In the genomic region with DNA sequence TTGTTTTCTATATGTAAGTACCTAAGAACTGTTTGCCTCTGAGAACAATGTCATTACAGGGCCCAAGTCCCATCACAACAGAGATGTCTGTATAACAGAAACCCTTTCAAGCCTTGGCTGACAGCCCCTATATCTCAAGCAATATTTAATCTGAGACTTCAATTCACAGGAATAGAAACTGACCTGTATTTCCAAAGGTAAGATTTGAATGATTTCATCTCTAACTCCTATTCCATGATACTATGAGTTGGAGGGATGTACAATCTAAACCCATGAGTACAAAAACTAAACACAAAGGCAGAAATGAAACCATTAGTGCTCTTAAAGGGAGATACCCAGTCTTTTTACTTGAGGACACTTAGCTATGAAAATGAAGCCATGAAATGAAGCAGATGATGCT, we compare ENCODE assay signal across 26 mouse cellular contexts.
A peak's percentile ranks its signal among the peaks of the same experiment; 100 is the strongest.
DNase-seq lines count a peak whose midpoint lies in the region; ATAC-seq and TF ChIP-seq lines count a peak whose summit lies in the region.
"Had no signal": no experiment of that assay in that cellular context is flagged by ENCODE, and none has a peak within 500 bp of the region (broad histone marks: within the 10 kb centered on the region; RNA-seq: fewer than 3 reads in every experiment).

No protein-coding gene starts in this region.

- peaks cover 4% of the 10 kb centered on the region; the same call in 1 of the 2 replicates for H3K4me1 ChIP-seq in bone marrow, adult 2 months (ENCODE audit: control insufficient read depth, insufficient read depth, low read length)
- peaks cover 12% of the 10 kb centered on the region for H3K4me1 ChIP-seq in liver, embryonic 13.5 days (replicated peaks)
- H3K4me1 ChIP-seq in small intestine, adult 2 months (ENCODE audit: control insufficient read depth, insufficient read depth, insufficient read length, low read length), result peaks cover 7% of the 10 kb centered on the region

- H3K27ac ChIP-seq in layer of hippocampus, adult 2 months, result peak overlapping the region; percentile 5; the same call in 1 of the 2 replicates
- H3K27ac ChIP-seq in bone marrow, adult 2 months (ENCODE audit: control insufficient read depth, insufficient read depth, low read depth, low read length, poor library complexity), result no peak overlapping the region
- no peak overlapping the region for H3K27ac ChIP-seq in liver, embryonic 13.5 days
- peak overlapping the region; percentile 41; the same call in 1 of the 2 replicates for H3K27ac ChIP-seq in small intestine, adult 2 months (ENCODE audit: insufficient read depth, low read depth, low read length)
- H3K27ac ChIP-seq: heart, embryonic 15.5 days; hindbrain, embryonic 10.5 days; limb, embryonic 13.5 days; midbrain, embryonic 10.5 days; neural tube, embryonic 15.5 days had no signal

- no peak overlapping the region for H3K9ac ChIP-seq in liver, embryonic 13.5 days
- H3K9ac ChIP-seq: heart, embryonic 15.5 days; limb, embryonic 13.5 days; lung, embryonic 14.5 days; neural tube, embryonic 15.5 days had no signal

- no peak for ATAC-seq in liver, embryonic 13.5 days (ENCODE audit: low read depth)
- ATAC-seq: hindbrain, embryonic 16.5 days; intestine, embryonic 16.5 days; midbrain, embryonic 16.5 days had no signal

- DNase-seq in layer of hippocampus, adult 2 months (ENCODE audit: low spot score in 2 of 2), result no peak
- no peak for DNase-seq in layer of hippocampus, adult 18-20 months (ENCODE audit: low spot score in 2 of 2)
- no peak for DNase-seq in liver, embryonic 13.5 days
- no peak for DNase-seq in urinary bladder, postnatal 14 days (ENCODE audit: low spot score)
- no peak for DNase-seq in urinary bladder, postnatal 25 days (ENCODE audit: low spot score)
- DNase-seq: adrenal gland, postnatal 10 days; B cell, adult 2 months; cerebellum, adult 11-12 months; cerebellum, postnatal 14 days; kidney, adult 9 months; kidney, postnatal 14 days; layer of hippocampus, postnatal 36 days; lung, embryonic 14.5 days; right cerebral cortex, adult 18-20 months; right cerebral cortex, postnatal 4 days had no signal

- peak overlapping the region; percentile 3; the same call in 1 of the 2 replicates for H3K4me3 ChIP-seq in layer of hippocampus, adult 2 months
- peak overlapping the region; percentile 24 for H3K4me3 ChIP-seq in bone marrow, adult 2 months (replicated peaks; ENCODE audit: control insufficient read depth, low read depth, low read length)
- H3K4me3 ChIP-seq in liver, embryonic 13.5 days (replicated peaks), result 0 out of 2 replicates have a peak overlapping the region, but pooled peaks have one; percentile 8
- H3K4me3 ChIP-seq in small intestine, adult 2 months (ENCODE audit: low read depth, low read length), result no peak overlapping the region
- H3K4me3 ChIP-seq: heart, embryonic 15.5 days; hindbrain, embryonic 10.5 days; limb, embryonic 13.5 days; midbrain, embryonic 10.5 days; myocyte; neural tube, embryonic 15.5 days had no signal

- no peaks in the 10 kb centered on the region for H3K36me3 ChIP-seq in liver, embryonic 13.5 days
- H3K36me3 ChIP-seq in small intestine, adult 2 months (ENCODE audit: control insufficient read depth, insufficient read depth, low read length), result no peaks in the 10 kb centered on the region
- H3K36me3 ChIP-seq: heart, embryonic 15.5 days; limb, embryonic 13.5 days; midbrain, embryonic 10.5 days; neural tube, embryonic 15.5 days had no signal

- H3K27me3 ChIP-seq in liver, embryonic 13.5 days, result no peaks in the 10 kb centered on the region
- no peaks in the 10 kb centered on the region for H3K27me3 ChIP-seq in small intestine, adult 2 months (ENCODE audit: control insufficient read depth, insufficient read depth, low read length)
- H3K27me3 ChIP-seq: heart, embryonic 15.5 days; limb, embryonic 13.5 days; neural tube, embryonic 15.5 days had no signal

- peak overlapping the region; percentile 29; the same call in 1 of the 2 replicates for H3K4me2 ChIP-seq in liver, embryonic 13.5 days
- H3K4me2 ChIP-seq: heart, embryonic 15.5 days; limb, embryonic 13.5 days; lung, embryonic 14.5 days; neural tube, embryonic 15.5 days had no signal

- no peaks in the 10 kb centered on the region for H3K9me3 ChIP-seq in liver, embryonic 13.5 days (replicated peaks)
- H3K9me3 ChIP-seq: heart, embryonic 15.5 days; hindbrain, embryonic 10.5 days; limb, embryonic 13.5 days; midbrain, embryonic 10.5 days; neural tube, embryonic 15.5 days had no signal

- no peak for TF ChIP-seq POLR2A in bone marrow, adult 2 months (IDR thresholded peaks at IDR 0.05; ENCODE audit: borderline replicate concordance, control insufficient read depth, low read depth, low read length)
- TF ChIP-seq POLR2A in small intestine, adult 2 months (IDR thresholded peaks at IDR 0.05; ENCODE audit: low read depth, low read length), result no peak

- no peak for TF ChIP-seq CTCF in layer of hippocampus, adult 2 months (conservative IDR thresholded peaks at IDR 0.05)
- no peak for TF ChIP-seq CTCF in bone marrow, adult 2 months (IDR thresholded peaks at IDR 0.05; ENCODE audit: control insufficient read depth, insufficient read depth, low read length)
- TF ChIP-seq CTCF in small intestine, adult 2 months (IDR thresholded peaks at IDR 0.05; ENCODE audit: extremely low read depth, insufficient read length, insufficient replicate concordance, low read depth, low read length), result no peak

Comparison
In these comparisons a context has a peak if more than half of its experiments do, and no peak if none do; other contexts are left out.
1. H3K27ac ChIP-seq: peak in layer of hippocampus, adult 2 months (single experiment) and small intestine, adult 2 months (single experiment); none in bone marrow, adult 2 months (single experiment) and liver, embryonic 13.5 days (single experiment).